Mouse (Mus musculus) forebrain, embryonic 13.5 days (tissue): ENCODE data around the gene Lrrc25. TPM values are rescaled to one million over a fixed set of nuclear protein-coding genes. Genes with fewer than 3 reads are reported as not detected.
A peak's percentile ranks its signal among the peaks of the same experiment; 100 is the strongest.

Experiments used
- ATAC-seq: fragments of 200-750 bp; cut with Nextera tagmentation; 2 replicates; pipeline ENCODE4 v1.8.0; 2017
- H3K27ac ChIP-seq: fragments of 300-500 bp; sonication (generic); 2 replicates; pipeline ENCODE4 v1.5.1; 2015; ENCODE audit warnings: inconsistent platforms, mild to moderate bottlenecking, moderate library complexity
- H3K27me3 ChIP-seq: fragments of 300-500 bp; sonication (generic); 2 replicates; pipeline ENCODE4 v1.6.1; 2015; ENCODE audit warnings: mild to moderate bottlenecking, inconsistent platforms
- H3K36me3 ChIP-seq: fragments of 300-500 bp; sonication (generic); 2 replicates; pipeline ENCODE4 v1.6.1; 2015; ENCODE audit warnings: mild to moderate bottlenecking, inconsistent platforms; ENCODE audit not compliant: poor library complexity, severe bottlenecking
- H3K4me1 ChIP-seq: fragments of 300-500 bp; sonication (generic); 2 replicates; pipeline ENCODE4 v1.6.1; 2015; ENCODE audit warnings: inconsistent platforms
- H3K4me2 ChIP-seq: fragments of 300-500 bp; sonication (generic); 2 replicates; pipeline ENCODE4 v1.6.1; 2015; ENCODE audit warnings: inconsistent platforms, mild to moderate bottlenecking, moderate library complexity
- H3K4me3 ChIP-seq: fragments of 300-500 bp; sonication (generic); 2 replicates; pipeline ENCODE4 v1.5.1; 2015; ENCODE audit warnings: mild to moderate bottlenecking, inconsistent platforms
- H3K9ac ChIP-seq: fragments of 300-500 bp; sonication (generic); 2 replicates; pipeline ENCODE4 v1.6.1; 2015; ENCODE audit warnings: mild to moderate bottlenecking, inconsistent platforms
- H3K9me3 ChIP-seq: fragments of 300-500 bp; sonication (generic); replicated peaks from 2 replicates; pipeline ENCODE4 v1.6.1; 2016; ENCODE audit warnings: inconsistent platforms
- WGBS: fragments of 180-500 bp; shearing (Covaris S2); methylation state at CpG from one replicate; pipeline ENCODE4 v1.1.7; 2015; 5-methylcytosine and 5-hydroxymethylcytosine counted together
- polyA plus RNA-seq: library from polyadenylated mRNA; unstranded; fragments of >200 nt; fragmentation: Nextera tagmentation; extraction: Ambion mirVana; gene quantifications from 2 replicates; pipeline ENCODE4 v1.2.1, GENCODE M21; 2015

The Lrrc25 gene
- polyA plus RNA-seq, 1 experiment from 2014 or later, result 0.65 TPM

GRCm38 (mm10) chr8:70655469-70655868, 39.5 kb downstream of the Lrrc25 start:
- 3% methylated on average over 2 of the region's 2 CpGs for WGBS
- H3K9ac ChIP-seq, result peak overlapping the region; percentile 60; the same call in 1 of the 2 replicates
- no peak overlapping the region for H3K4me2 ChIP-seq
- H3K36me3 ChIP-seq, result peaks cover 38% of the 10 kb centered on the region
- H3K4me3 ChIP-seq, result no peak overlapping the region
- peak overlapping the region; percentile 96 for H3K27ac ChIP-seq
- H3K4me1 ChIP-seq, result peaks cover 52% of the 10 kb centered on the region
- no peaks in the 10 kb centered on the region for H3K9me3 ChIP-seq
- no peak for ATAC-seq
- H3K27me3 ChIP-seq, result no peaks in the 10 kb centered on the region

GRCm38 (mm10) chr8:70656193-70656790, 40.3 kb downstream of the Lrrc25 start:
- Histone ChIP-seq H3K4me2 (peak overlapping the region; percentile 87), H3K9ac (peak overlapping the region; percentile 60), H3K27me3 (no peaks in the 10 kb centered on the region), H3K9me3 (no peaks in the 10 kb centered on the region), H3K4me3 (peak overlapping the region; percentile 12; the same call in 1 of the 2 replicates), H3K36me3 (peaks cover 30% of the 10 kb centered on the region), H3K27ac (peak overlapping the region; percentile 96), H3K4me1 (peaks cover 53% of the 10 kb centered on the region)
- ATAC-seq, result peak; percentile 10; the same call in 1 of the 2 replicates
- 9% methylated on average over 13 of the region's 13 CpGs for WGBS

- Histone ChIP-seq H3K27me3 (no peaks in the 10 kb centered on the region), H3K4me1 (peaks cover 53% of the 10 kb centered on the region), H3K4me3 (no peak overlapping the region), H3K27ac (peak overlapping the region; percentile 96), H3K9ac (peak overlapping the region; percentile 60), H3K36me3 (peaks cover 22% of the 10 kb centered on the region), H3K9me3 (no peaks in the 10 kb centered on the region), H3K4me2 (peak overlapping the region; percentile 87)
- no peak for ATAC-seq
- WGBS, result 90% methylated on average over 3 of the region's 3 CpGs
Measured at GRCm38 (mm10) chr8:70657214-70657613, 41.3 kb downstream of the Lrrc25 start.

GRCm38 (mm10) chr8:70657739-70658138, 41.8 kb downstream of the Lrrc25 start:
- peak overlapping the region; percentile 87 for H3K4me2 ChIP-seq
- H3K9ac ChIP-seq, result 0 out of 2 replicates have a peak overlapping the region, but pooled peaks have one; percentile 4
- H3K36me3 ChIP-seq, result peaks cover 17% of the 10 kb centered on the region
- no peaks in the 10 kb centered on the region for H3K9me3 ChIP-seq
- H3K27me3 ChIP-seq, result no peaks in the 10 kb centered on the region
- peak overlapping the region; percentile 96 for H3K27ac ChIP-seq
- ATAC-seq, result no peak
- 82% methylated on average over 2 of the region's 2 CpGs for WGBS
- peak overlapping the region; percentile 76 for H3K4me3 ChIP-seq
- H3K4me1 ChIP-seq, result peaks cover 53% of the 10 kb centered on the region

GRCm38 (mm10) chr8:70658897-70659603, 43.1 kb downstream of the Lrrc25 start:
- H3K4me1 ChIP-seq, result peaks cover 53% of the 10 kb centered on the region
- WGBS, result under 1% methylated on average over 30 of the region's 31 CpGs
- no peaks in the 10 kb centered on the region for H3K9me3 ChIP-seq
- H3K36me3 ChIP-seq, result peaks cover 13% of the 10 kb centered on the region
- peak overlapping the region; percentile 76 for H3K4me3 ChIP-seq
- H3K27ac ChIP-seq, result peak overlapping the region; percentile 45
- no peaks in the 10 kb centered on the region for H3K27me3 ChIP-seq
- ATAC-seq, result peak; percentile 0; the same call in 1 of the 2 replicates
- peak overlapping the region; percentile 87 for H3K4me2 ChIP-seq
- peak overlapping the region; percentile 88 for H3K9ac ChIP-seq

DNA sequence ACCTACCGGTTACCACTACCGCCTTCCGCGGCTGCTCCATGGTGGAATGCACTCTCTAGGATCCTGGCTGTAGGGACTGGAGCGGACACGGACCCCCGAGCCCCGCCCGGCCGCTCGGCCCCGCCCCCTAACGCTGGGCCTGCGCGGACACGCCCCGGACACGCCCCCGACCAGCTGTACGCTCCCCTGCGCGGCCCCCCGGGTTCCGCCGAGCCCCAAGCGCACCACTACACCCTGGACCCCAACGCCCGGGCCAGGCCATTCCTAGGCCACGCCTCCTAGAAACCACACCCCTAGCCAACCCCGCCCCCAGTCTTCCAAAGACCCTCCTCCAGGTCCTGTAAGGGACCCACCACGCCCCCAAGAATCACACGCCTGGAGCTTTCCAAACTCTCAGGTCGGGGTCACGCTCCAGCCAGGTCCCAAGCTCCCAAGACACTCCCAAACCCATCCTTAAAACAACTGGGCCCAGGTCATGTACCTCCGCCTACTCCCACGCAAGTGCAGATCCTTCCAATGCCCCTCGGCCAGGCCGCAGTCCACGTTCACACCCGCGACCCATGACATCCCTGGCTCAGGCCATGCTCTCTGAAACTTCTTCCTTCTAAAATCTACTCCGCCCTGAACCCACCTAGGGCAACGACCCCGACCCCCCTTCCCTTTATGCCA, 43.8 kb downstream of the Lrrc25 start:
- ATAC-seq, result peak; percentile 91
- H3K4me1 ChIP-seq, result peaks cover 53% of the 10 kb centered on the region

GRCm38 (mm10) chr8:70660273-70660725, 44.3 kb downstream of the Lrrc25 start, which contains the start of gene Pgpep1:
Pgpep1 (minus strand) TSS chr8:70660388.
- Histone ChIP-seq H3K27me3 (no peaks in the 10 kb centered on the region), H3K4me3 (peak within 1 kb of the TSS; percentile 76), H3K4me1 (peaks cover 49% of the 10 kb centered on the region), H3K9ac (peak within 1 kb of the TSS; percentile 88), H3K36me3 (peaks cover 4% of the 10 kb centered on the region), H3K9me3 (no peaks in the 10 kb centered on the region), H3K4me2 (peak within 1 kb of the TSS; percentile 87), H3K27ac (peak within 1 kb of the TSS; percentile 45)
- ATAC-seq, result peak; percentile 58
- 3% methylated on average over 14 of the region's 14 CpGs for WGBS

More for the DNA sequence above, 43.8 kb downstream of the Lrrc25 start:
- 1% methylated on average over 37 of the region's 44 CpGs for WGBS
- Histone ChIP-seq H3K27me3 (no peaks in the 10 kb centered on the region), H3K4me2 (peak overlapping the region; percentile 87), H3K36me3 (peaks cover 10% of the 10 kb centered on the region), H3K4me3 (peak overlapping the region; percentile 76), H3K27ac (peak overlapping the region; percentile 45), H3K9me3 (no peaks in the 10 kb centered on the region), H3K9ac (peak overlapping the region; percentile 88)

DNA sequence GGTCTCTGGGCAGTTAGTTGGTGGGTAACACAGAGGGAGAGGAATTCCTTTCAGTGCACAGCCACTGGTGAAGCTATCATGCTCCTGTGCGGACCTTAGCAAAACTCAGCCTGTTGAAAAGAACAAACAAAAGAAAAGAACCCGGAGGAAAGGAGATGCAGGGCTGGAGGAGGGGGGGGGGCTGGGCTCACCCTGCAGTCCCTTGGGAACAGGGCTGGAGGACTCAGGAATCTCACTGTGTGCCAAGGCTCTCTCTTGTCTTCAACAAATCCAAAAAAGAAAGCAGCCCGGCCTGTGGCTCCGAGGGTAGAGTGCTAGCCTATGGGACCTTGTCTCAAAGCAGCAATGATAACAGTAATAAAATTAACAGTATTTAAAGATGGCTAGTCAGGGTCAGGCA, 47.7 kb downstream of the Lrrc25 start:
- no peak for ATAC-seq
- Histone ChIP-seq H3K27me3 (no peaks in the 10 kb centered on the region), H3K9ac (no peak overlapping the region), H3K4me2 (no peak overlapping the region), H3K4me1 (peaks cover 15% of the 10 kb centered on the region), H3K4me3 (no peak overlapping the region), H3K9me3 (no peaks in the 10 kb centered on the region), H3K27ac (no peak overlapping the region), H3K36me3 (no peaks in the 10 kb centered on the region)
- WGBS, result 42% methylated on average over 4 of the region's 4 CpGs

GRCm38 (mm10) chr8:70664631-70665030, 48.7 kb downstream of the Lrrc25 start:
- no peak overlapping the region for H3K27ac ChIP-seq
- ATAC-seq, result no peak
- H3K27me3 ChIP-seq, result no peaks in the 10 kb centered on the region
- H3K4me3 ChIP-seq, result no peak overlapping the region
- no peak overlapping the region for H3K9ac ChIP-seq
- no peaks in the 10 kb centered on the region for H3K9me3 ChIP-seq
- no peaks in the 10 kb centered on the region for H3K36me3 ChIP-seq
- H3K4me2 ChIP-seq, result no peak overlapping the region
- WGBS, result 77% methylated on average over 3 of the region's 3 CpGs
- H3K4me1 ChIP-seq, result peaks cover 10% of the 10 kb centered on the region

GRCm38 (mm10) chr8:70665599-70665998, 49.6 kb downstream of the Lrrc25 start:
- Histone ChIP-seq H3K27ac (no peak overlapping the region), H3K9ac (no peak overlapping the region), H3K4me3 (no peak overlapping the region), H3K9me3 (no peaks in the 10 kb centered on the region), H3K36me3 (no peaks in the 10 kb centered on the region), H3K4me2 (no peak overlapping the region), H3K27me3 (no peaks in the 10 kb centered on the region), H3K4me1 (peaks cover under 1% of the 10 kb centered on the region; the same call in 1 of the 2 replicates)
- no peak for ATAC-seq
- WGBS, result 88% methylated on average over 2 of the region's 2 CpGs

DNA sequence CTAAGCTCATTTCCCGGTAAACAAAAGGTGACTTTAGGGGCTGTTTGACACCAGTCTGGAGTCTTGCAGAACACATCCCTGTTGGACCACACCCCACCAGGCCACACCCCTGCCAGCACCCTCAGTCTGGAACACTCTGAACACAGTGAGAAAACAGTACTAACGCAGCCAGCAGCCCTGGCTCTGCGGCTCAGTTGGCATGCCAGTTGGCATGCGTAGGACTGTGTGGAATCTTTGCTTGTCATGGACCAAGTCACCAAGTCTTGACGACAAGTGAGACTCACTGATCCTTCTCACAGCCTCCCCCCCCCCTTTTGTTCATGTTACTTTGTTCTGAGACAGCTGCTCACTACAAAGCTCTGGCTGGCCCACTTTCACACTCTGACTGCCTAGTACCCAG, 51.1 kb downstream of the Lrrc25 start:
- Histone ChIP-seq H3K9me3 (no peaks in the 10 kb centered on the region), H3K4me1 (no peaks in the 10 kb centered on the region), H3K4me2 (no peak overlapping the region), H3K9ac (no peak overlapping the region), H3K36me3 (no peaks in the 10 kb centered on the region), H3K4me3 (no peak overlapping the region), H3K27me3 (no peaks in the 10 kb centered on the region), H3K27ac (no peak overlapping the region)
- ATAC-seq, result peak; percentile 32; the same call in 1 of the 2 replicates
- WGBS, result 63% methylated on average over 5 of the region's 5 CpGs
